Mouse (Mus musculus) embryonic facial prominence, embryonic 10.5 days (tissue): Measurements from ENCODE around the gene Gm44511. TPM values are rescaled to one million over a fixed set of nuclear protein-coding genes. Genes with fewer than 3 reads are reported as not detected.
"Not testable (repeated sequence)": the region's sequence is repeated elsewhere in the genome, so short reads cannot be mapped to it uniquely, and the experiment has no call there.

Experiments used
- DNase-seq: peaks from one replicate; pipeline ENCODE4 v3.0.0-alpha.2; 2017; ENCODE audit warnings: low spot score
- H3K27ac ChIP-seq: fragments of 300-500 bp; sonication (generic); replicated peaks from 2 replicates; pipeline ENCODE4 v1.5.1; 2016; ENCODE audit warnings: mild to moderate bottlenecking
- H3K27me3 ChIP-seq: fragments of 300-500 bp; sonication (generic); replicated peaks from 2 replicates; pipeline ENCODE4 v1.6.1; 2016; ENCODE audit warnings: low read depth, mild to moderate bottlenecking; ENCODE audit not compliant: poor library complexity, severe bottlenecking
- H3K36me3 ChIP-seq: fragments of 300-500 bp; sonication (generic); replicated peaks from 2 replicates; pipeline ENCODE4 v1.6.1; 2016; ENCODE audit warnings: mild to moderate bottlenecking, moderate library complexity
- H3K4me1 ChIP-seq: fragments of 300-500 bp; sonication (generic); 2 replicates; pipeline ENCODE4 v1.6.1; 2016
- H3K4me3 ChIP-seq: fragments of 300-500 bp; sonication (generic); 2 replicates; pipeline ENCODE4 v1.5.1; 2016; ENCODE audit warnings: mild to moderate bottlenecking, moderate library complexity
- H3K9me3 ChIP-seq: fragments of 300-500 bp; sonication (generic); 2 replicates; pipeline ENCODE4 v1.6.1; 2016; ENCODE audit warnings: mild to moderate bottlenecking
- WGBS: fragments of 180-500 bp; shearing (Covaris S2); methylation state at CpG from one replicate; pipeline ENCODE4 v1.1.7; 2016; 5-methylcytosine and 5-hydroxymethylcytosine counted together
- polyA plus RNA-seq: library from polyadenylated mRNA; unstranded; fragments of >200 nt; fragmentation: Nextera tagmentation; extraction: Ambion mirVana; gene quantifications from 2 replicates; pipeline ENCODE4 v1.2.1, GENCODE M21; 2016

Gm44511 gene
- polyA plus RNA-seq, 1 experiment from 2014 or later, result not detected

DNA sequence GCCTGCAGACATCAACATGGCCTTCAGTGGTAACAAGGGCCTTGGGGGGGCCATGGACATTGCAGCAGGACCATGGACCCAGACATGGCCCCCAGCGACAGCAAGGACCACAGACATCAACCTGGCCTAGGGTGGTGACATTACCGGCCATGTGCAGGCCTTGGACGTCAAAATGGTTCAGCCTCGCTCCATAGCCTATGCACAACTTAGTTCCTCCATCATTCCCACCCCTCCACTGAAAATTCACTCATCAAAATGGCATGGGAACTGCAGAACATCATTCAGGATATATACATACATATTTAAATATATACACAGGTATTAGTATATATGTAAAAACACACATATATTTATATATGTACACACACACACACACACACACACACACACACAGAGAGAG is 21.3 kb upstream of the Gm44511 start:
- Histone ChIP-seq H3K27me3 (no peaks in the 10 kb centered on the region), H3K4me3 (no peak overlapping the region), H3K27ac (no peak overlapping the region), H3K9me3 (no peaks in the 10 kb centered on the region), H3K36me3 (no peaks in the 10 kb centered on the region), H3K4me1 (peaks cover 13% of the 10 kb centered on the region)
- WGBS, result 95% methylated on average over 4 of the region's 4 CpGs
- DNase-seq, result no peak

DNA sequence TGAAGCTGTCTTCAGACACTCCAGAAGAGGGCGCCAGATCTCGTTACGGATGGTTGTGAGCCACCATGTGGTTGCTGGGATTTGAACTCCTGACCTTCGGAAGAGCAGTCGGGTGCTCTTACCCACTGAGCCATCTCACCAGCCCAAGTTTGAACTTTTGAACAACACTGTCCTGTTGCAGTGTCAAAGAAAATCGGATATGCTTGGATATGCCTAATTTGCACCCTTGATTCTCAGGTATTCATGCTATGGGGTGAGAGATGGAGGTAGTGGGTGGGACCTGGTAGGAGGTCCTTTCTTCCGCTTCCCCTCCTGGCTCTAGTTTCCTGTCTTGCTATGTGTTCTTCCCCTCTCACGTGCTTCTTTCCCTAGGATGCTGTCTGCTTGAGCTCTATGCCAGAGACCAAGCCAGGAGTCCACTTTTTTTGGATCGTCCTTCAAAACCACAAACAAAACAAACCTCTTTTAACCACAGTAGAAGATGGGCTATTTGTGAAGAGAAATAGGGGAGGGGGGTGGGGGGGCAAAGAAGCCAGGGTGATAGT is 20.0 kb upstream of the Gm44511 start:
- 0 out of 2 replicates have a peak, but pooled peaks cover 5% of the 10 kb centered on the region for H3K27me3 ChIP-seq
- no peak for DNase-seq
- no peak overlapping the region for H3K4me3 ChIP-seq
- H3K27ac ChIP-seq, result no peak overlapping the region
- peaks cover 25% of the 10 kb centered on the region for H3K4me1 ChIP-seq
- no peaks in the 10 kb centered on the region for H3K9me3 ChIP-seq
- 70% methylated on average over 7 of the region's 9 CpGs for WGBS
- H3K36me3 ChIP-seq, result no peaks in the 10 kb centered on the region

DNA sequence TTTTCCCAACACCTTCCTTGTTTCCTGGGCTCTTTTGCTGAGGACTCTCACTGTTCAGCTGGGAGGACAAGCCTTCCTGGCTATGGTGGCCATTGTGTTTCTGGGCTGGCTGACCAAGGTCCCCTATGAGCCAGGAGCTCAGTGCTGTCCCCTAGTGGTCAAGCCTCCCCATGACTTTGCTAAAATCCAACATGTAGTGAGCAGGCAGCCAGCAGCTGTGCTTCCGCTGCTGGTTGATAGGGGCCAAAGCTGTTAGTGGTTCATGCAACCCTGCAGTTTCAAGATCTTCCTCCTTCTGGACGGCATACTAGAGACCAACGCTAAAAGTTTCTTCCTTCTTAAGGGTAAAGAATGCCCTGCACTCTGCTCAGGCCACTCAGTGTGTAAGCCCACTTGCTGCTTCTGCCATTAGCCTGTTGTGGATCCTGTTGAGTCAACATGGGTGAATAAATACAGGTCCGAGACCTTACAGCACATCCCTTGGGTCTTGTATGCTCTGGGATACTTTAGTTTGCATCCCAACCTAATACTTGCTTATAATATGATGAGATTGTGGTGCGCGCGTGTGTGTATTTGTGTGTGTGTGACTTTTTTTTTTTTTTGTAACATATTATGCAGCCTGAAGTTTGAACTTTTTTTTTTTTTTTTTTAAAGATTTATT is 19.3 kb upstream of the Gm44511 start:
- H3K4me1 ChIP-seq, result peaks cover 25% of the 10 kb centered on the region
- H3K4me3 ChIP-seq, result peak overlapping the region; percentile 35
- H3K27me3 ChIP-seq, result 0 out of 2 replicates have a peak, but pooled peaks cover 5% of the 10 kb centered on the region
- peak; percentile 92 for DNase-seq
- no peaks in the 10 kb centered on the region for H3K9me3 ChIP-seq
- no peaks in the 10 kb centered on the region for H3K36me3 ChIP-seq
- H3K27ac ChIP-seq, result peak overlapping the region; percentile 41
- WGBS, result 25% methylated on average over 7 of the region's 7 CpGs

GRCm38 (mm10) chr6:128844586-128845080 is 18.5 kb upstream of the Gm44511 start:
- Histone ChIP-seq H3K9me3 (no peaks in the 10 kb centered on the region), H3K36me3 (no peaks in the 10 kb centered on the region), H3K4me3 (no peak overlapping the region), H3K4me1 (peaks cover 30% of the 10 kb centered on the region), H3K27me3 (0 out of 2 replicates have a peak, but pooled peaks cover 5% of the 10 kb centered on the region), H3K27ac (no peak overlapping the region)
- 82% methylated on average over 5 of the region's 5 CpGs for WGBS
- no peak for DNase-seq

- no peaks in the 10 kb centered on the region for H3K36me3 ChIP-seq
- peaks cover 32% of the 10 kb centered on the region for H3K4me1 ChIP-seq
- 0 out of 2 replicates have a peak, but pooled peaks cover 5% of the 10 kb centered on the region for H3K27me3 ChIP-seq
- peak overlapping the region; percentile 86; the same call in 1 of the 2 replicates for H3K27ac ChIP-seq
- DNase-seq, result peak; percentile 18
- H3K4me3 ChIP-seq, result peak overlapping the region; percentile 78
- H3K9me3 ChIP-seq, result no peaks in the 10 kb centered on the region
- 39% methylated on average over 8 of the region's 8 CpGs for WGBS
Measured at GRCm38 (mm10) chr6:128844131-128844530, 18.0 kb upstream of the Gm44511 start.

- H3K27me3 ChIP-seq, result 0 out of 2 replicates have a peak, but pooled peaks cover 5% of the 10 kb centered on the region
- WGBS, result under 1% methylated on average over 22 of the region's 22 CpGs
- H3K36me3 ChIP-seq, result no peaks in the 10 kb centered on the region
Measured at GRCm38 (mm10) chr6:128843479-128843992, 17.4 kb upstream of the Gm44511 start.

GRCm38 (mm10) chr6:128842945-128843478 is 16.9 kb upstream of the Gm44511 start:
- peak; percentile 94 for DNase-seq
- under 1% methylated on average over 44 of the region's 44 CpGs for WGBS

More at GRCm38 (mm10) chr6:128843479-128843992, 17.4 kb upstream of the Gm44511 start:
- DNase-seq, result peak; percentile 73
- H3K9me3 ChIP-seq, result no peaks in the 10 kb centered on the region
- peaks cover 32% of the 10 kb centered on the region for H3K4me1 ChIP-seq
- peak overlapping the region; percentile 86 for H3K27ac ChIP-seq
- peak overlapping the region; percentile 78 for H3K4me3 ChIP-seq

GRCm38 (mm10) chr6:128842356-128842944 is 16.3 kb upstream of the Gm44511 start:
- peaks cover 33% of the 10 kb centered on the region for H3K4me1 ChIP-seq
- peak; percentile 57 for DNase-seq
- H3K27ac ChIP-seq, result peak overlapping the region; percentile 87
- no peaks in the 10 kb centered on the region for H3K9me3 ChIP-seq
- H3K27me3 ChIP-seq, result 0 out of 2 replicates have a peak, but pooled peaks cover 5% of the 10 kb centered on the region
- H3K4me3 ChIP-seq, result peak overlapping the region; percentile 78
- WGBS, result under 1% methylated on average over 20 of the region's 20 CpGs
- H3K36me3 ChIP-seq, result no peaks in the 10 kb centered on the region

More at GRCm38 (mm10) chr6:128842945-128843478, 16.9 kb upstream of the Gm44511 start:
- Histone ChIP-seq H3K27ac (peak overlapping the region; percentile 87), H3K4me1 (peaks cover 32% of the 10 kb centered on the region), H3K4me3 (peak overlapping the region; percentile 78), H3K9me3 (no peaks in the 10 kb centered on the region), H3K36me3 (no peaks in the 10 kb centered on the region), H3K27me3 (0 out of 2 replicates have a peak, but pooled peaks cover 5% of the 10 kb centered on the region)

DNA sequence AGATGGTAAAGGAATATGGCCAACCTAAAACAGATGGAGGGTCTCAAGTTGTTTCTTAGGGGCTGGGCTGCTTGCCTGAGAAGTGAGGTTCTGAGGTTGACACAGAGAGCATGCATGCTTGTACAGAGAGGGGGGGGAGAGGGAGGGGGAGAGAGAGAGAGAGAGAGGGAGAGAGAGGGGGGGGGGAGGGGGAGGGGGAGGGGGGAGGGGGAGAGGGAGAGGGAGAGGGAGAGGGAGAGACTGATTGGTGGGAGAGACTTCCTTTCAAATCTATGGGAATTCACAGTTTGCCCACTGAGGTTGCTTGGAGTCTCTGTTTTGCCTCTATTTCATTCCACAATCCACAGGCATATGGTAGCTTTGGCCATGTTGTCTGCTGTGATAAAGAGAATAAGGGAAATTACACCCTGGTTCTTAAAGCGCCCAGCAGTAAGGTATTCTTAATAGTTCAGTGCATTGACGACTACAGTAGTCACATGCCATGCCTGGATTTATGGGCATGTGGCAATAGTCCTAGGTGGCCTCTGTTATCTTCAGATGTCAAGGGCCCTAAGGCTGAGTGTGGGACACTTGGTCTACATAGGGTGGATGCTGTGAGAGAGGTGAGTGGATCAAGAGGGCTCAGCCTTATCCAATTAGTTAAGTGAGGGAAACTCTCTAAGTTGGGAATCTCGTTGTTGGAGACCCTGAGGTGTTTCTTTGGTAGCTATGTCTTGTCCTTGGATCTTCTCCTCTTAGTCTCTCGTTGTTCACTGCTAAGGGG is 15.4 kb upstream of the Gm44511 start:
- DNase-seq, result peak; percentile 28
- no peak overlapping the region for H3K27ac ChIP-seq
- peaks cover 36% of the 10 kb centered on the region for H3K4me1 ChIP-seq
- 45% methylated on average over 4 of the region's 4 CpGs for WGBS
- H3K36me3 ChIP-seq, result no peaks in the 10 kb centered on the region
- H3K9me3 ChIP-seq, result no peaks in the 10 kb centered on the region
- 0 out of 2 replicates have a peak, but pooled peaks cover 5% of the 10 kb centered on the region for H3K27me3 ChIP-seq
- H3K4me3 ChIP-seq, result peak overlapping the region; percentile 78

DNA sequence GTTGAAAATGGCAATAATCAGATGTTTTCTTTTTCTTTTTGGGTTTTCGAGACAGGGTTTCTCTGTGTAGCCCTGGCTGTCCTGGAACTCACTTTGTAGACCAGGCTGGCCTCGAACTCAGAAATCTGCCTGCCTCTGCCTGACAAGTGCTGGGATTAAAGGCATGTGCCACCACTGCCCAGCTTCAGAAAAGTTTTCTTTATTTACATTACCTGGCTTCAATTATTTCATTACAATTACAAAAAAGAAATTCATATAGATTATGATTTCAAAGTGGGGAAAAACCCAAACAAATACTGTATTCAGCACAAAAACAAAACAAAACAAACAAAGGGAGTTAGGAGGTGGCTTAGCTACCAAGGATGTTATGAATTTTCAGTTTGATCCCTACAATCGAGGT is 14.6 kb upstream of the Gm44511 start:
- peaks cover 36% of the 10 kb centered on the region for H3K4me1 ChIP-seq
- H3K9me3 ChIP-seq, H3K27me3 ChIP-seq, H3K36me3 ChIP-seq, H3K4me3 ChIP-seq, DNase-seq, H3K27ac ChIP-seq: not testable (repeated sequence)
- WGBS, result 84% methylated on average over 3 of the region's 3 CpGs

DNA sequence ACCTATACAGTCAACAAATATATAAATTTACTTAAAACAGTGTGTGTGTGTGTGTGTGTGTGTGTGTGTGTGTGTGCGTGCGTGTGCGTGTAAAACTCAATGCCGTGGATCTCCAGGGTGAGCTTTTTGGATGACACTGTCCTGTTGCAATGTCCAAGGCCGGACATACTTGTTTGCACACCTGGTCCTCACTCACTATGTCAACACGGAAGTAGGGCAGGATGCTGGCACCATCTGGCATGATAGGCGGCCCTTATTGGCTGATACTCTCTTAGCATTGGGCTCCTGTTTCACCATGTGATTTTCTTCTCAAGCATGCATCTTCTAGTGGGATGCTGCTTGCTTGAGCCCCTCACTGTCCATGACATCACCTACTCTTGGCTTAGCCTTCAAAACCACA is 13.8 kb upstream of the Gm44511 start:
- Histone ChIP-seq H3K27ac (no peak overlapping the region), H3K4me1 (peaks cover 31% of the 10 kb centered on the region), H3K36me3 (no peaks in the 10 kb centered on the region), H3K27me3 (0 out of 2 replicates have a peak, but pooled peaks cover 5% of the 10 kb centered on the region), H3K9me3 (no peaks in the 10 kb centered on the region), H3K4me3 (peak overlapping the region; percentile 74)
- DNase-seq, result peak; percentile 35
- WGBS, result 75% methylated on average over 7 of the region's 7 CpGs
